Mouse (Mus musculus): ENCODE results near the gene Mospd2. TPM values are rescaled to one million over a fixed set of nuclear protein-coding genes. Genes with fewer than 3 reads are reported as not detected.

Gene Mospd2
- polyA plus RNA-seq (2015; fragmentation: Nextera tagmentation; extraction: Ambion mirVana): 6.5 TPM in 2 replicates

DNA sequence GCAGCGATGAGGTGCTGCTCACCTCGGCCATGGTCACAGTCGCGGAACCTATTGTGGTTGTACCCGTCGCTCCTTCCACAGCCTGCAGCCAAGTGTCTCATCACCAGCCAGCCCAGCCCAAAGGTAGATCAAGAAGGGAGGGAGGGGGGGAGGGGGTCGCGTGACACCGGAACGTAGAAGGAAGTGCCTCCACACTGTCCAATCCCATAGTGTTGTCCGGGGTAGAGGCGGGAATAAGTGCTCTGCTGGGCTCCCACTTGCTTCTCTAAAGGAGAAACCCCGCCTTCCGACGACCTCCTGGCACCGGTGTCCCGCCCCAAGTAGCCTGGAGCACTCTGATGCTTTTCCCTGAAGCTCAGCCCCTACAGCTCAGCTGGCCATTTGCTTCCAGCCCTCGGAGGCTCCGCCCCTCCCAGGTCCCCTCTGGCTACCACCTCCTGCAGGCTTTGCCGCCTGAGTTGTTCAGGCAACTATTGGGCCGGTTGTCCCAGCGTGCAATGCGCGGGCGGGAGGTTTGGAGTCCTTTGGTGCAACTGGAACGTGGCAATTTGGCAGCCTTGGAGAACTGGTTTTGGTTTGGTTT lies at the start of gene Mospd2, which contains the start of gene Fancb:
Mospd2 (minus strand) TSS at position 183 of the 583 bp plus-strand sequence.
Fancb (plus strand) TSS at position 400 of the 583 bp plus-strand sequence.
- Histone ChIP-seq H3K27ac (replicated peaks) (peak within 1 kb of the TSS; percentile 59), H3K36me3 (replicated peaks) (no peaks in the 10 kb centered on the region), H3K9ac (peak within 1 kb of the TSS; percentile 56), H3K4me2 (peak within 1 kb of the TSS; percentile 71), H3K27me3 (no peaks in the 10 kb centered on the region), H3K4me1 (replicated peaks) (peaks cover 9% of the 10 kb centered on the region; the same call in 1 of the 2 replicates), H3K9me3 (replicated peaks) (no peaks in the 10 kb centered on the region), H3K4me3 (replicated peaks) (peak within 1 kb of the TSS; percentile 66)
- ATAC-seq (ENCODE audit: insufficient read depth): peak; percentile 98
- WGBS (ENCODE audit: insufficient replicate concordance): 13% methylated on average over 24 of the region's 26 CpGs

DNA sequence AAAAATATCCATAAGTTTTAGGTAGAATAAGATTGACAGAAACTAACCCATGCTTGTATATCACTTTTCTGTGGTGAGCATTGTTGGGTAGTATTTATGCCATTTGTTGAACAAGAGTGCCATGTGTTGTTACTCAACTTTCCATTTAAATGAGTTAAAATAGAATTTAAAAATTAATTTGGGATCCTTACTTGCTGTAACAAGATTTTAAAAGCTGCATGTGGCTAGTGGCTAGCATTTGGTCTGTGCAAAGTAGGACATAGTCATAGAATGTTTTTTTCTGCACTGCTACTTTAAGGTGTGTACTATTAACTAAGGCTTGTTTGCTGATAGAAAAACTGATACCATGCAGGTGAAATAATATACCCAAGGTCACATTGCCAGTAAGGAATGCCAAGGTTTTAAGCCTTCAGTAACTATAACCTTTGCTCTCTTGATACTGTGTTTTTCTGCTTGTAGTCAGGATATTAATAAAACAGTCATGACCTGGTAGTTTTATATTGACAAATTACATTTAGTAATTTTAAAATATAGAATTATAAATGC lies 24.7 kb upstream of the Mospd2 start, which contains the start of gene Gm17604:
Gm17604 (minus strand) TSS at position 51 of the 546 bp plus-strand sequence.
- Histone ChIP-seq H3K36me3 (replicated peaks) (no peaks in the 10 kb centered on the region), H3K27me3 (no peaks in the 10 kb centered on the region), H3K27ac (replicated peaks) (no peak within 1 kb of the TSS), H3K4me3 (replicated peaks) (no peak within 1 kb of the TSS), H3K4me1 (replicated peaks) (no peaks in the 10 kb centered on the region), H3K9me3 (replicated peaks) (no peaks in the 10 kb centered on the region), H3K4me2 (no peak within 1 kb of the TSS), H3K9ac (no peak within 1 kb of the TSS)
- ATAC-seq (ENCODE audit: insufficient read depth): no peak

DNA sequence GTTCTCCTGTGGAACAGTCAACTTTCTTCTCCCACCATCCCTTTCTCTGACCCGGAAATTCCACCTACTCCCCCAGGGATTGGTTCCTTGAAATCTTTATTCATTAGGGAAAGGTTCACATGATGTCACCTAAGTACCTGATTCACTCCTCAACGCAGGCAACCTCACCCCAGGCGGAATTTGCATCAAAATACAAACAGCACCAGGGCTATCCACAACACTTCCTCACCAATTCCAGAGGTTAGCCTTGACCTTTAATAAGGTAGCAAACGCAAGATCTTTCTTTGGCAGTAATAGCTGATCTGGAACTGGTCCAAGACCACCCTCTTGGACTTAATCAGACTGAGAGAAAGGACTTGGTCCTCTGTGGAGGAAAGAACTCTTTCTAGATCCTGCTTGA lies 23.0 kb upstream of the Mospd2 start:
- no peak overlapping the region for H3K4me3 ChIP-seq (replicated peaks)
- no peak for ATAC-seq (ENCODE audit: insufficient read depth)
- H3K27ac ChIP-seq (replicated peaks): no peak overlapping the region
- H3K4me2 ChIP-seq: no peak overlapping the region
- no peaks in the 10 kb centered on the region for H3K27me3 ChIP-seq
- H3K9me3 ChIP-seq (replicated peaks): no peaks in the 10 kb centered on the region
- no peaks in the 10 kb centered on the region for H3K36me3 ChIP-seq (replicated peaks)
- WGBS (ENCODE audit: insufficient replicate concordance): 25% methylated on average over 4 of the region's 4 CpGs
- H3K9ac ChIP-seq: no peak overlapping the region
- no peaks in the 10 kb centered on the region for H3K4me1 ChIP-seq (replicated peaks)

DNA sequence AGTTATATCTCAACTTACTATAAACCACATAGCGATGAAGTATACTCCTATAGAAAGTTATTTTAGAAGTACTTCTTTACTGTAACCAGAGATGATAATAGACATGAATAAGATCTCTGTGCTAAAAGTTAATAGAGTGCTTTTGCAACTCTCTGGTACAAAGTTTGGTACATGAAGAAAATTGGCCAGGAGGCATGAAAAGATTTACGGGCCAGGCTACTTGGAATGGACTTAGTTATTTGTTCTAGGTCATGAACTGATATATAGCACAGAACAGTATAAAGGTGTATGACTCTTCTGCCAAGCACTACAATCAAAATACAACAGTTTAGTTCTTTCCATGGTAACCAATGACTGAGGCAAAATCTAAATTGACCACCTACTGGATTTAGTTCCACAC lies 1.3 kb downstream of the Mospd2 start:
- Histone ChIP-seq H3K9ac (no peak overlapping the region), H3K9me3 (replicated peaks) (no peaks in the 10 kb centered on the region), H3K4me1 (replicated peaks) (peaks cover 9% of the 10 kb centered on the region; the same call in 1 of the 2 replicates), H3K36me3 (replicated peaks) (no peaks in the 10 kb centered on the region), H3K4me3 (replicated peaks) (no peak overlapping the region), H3K4me2 (no peak overlapping the region), H3K27ac (replicated peaks) (no peak overlapping the region), H3K27me3 (no peaks in the 10 kb centered on the region)
- WGBS (ENCODE audit: insufficient replicate concordance): 89% methylated on average over 2 of the region's 2 CpGs
- no peak for ATAC-seq (ENCODE audit: insufficient read depth)

GRCm38 (mm10) chrX:164971206-164971605 lies 9.0 kb downstream of the Mospd2 start:
- Histone ChIP-seq H3K9me3 (replicated peaks) (no peaks in the 10 kb centered on the region), H3K9ac (no peak overlapping the region), H3K4me1 (replicated peaks) (no peaks in the 10 kb centered on the region), H3K4me3 (replicated peaks) (no peak overlapping the region), H3K36me3 (replicated peaks) (no peaks in the 10 kb centered on the region), H3K27me3 (no peaks in the 10 kb centered on the region), H3K4me2 (no peak overlapping the region), H3K27ac (replicated peaks) (no peak overlapping the region)
- WGBS (ENCODE audit: insufficient replicate concordance): 69% methylated on average over 3 of the region's 3 CpGs
- ATAC-seq (ENCODE audit: insufficient read depth): no peak

GRCm38 (mm10) chrX:164965750-164966448 lies 14.3 kb downstream of the Mospd2 start:
- no peak for ATAC-seq (ENCODE audit: insufficient read depth)
- Histone ChIP-seq H3K4me3 (replicated peaks) (no peak overlapping the region), H3K36me3 (replicated peaks) (0 out of 2 replicates have a peak, but pooled peaks cover 4% of the 10 kb centered on the region), H3K4me1 (replicated peaks) (no peaks in the 10 kb centered on the region), H3K9me3 (replicated peaks) (no peaks in the 10 kb centered on the region), H3K27me3 (no peaks in the 10 kb centered on the region), H3K9ac (no peak overlapping the region), H3K27ac (replicated peaks) (no peak overlapping the region), H3K4me2 (no peak overlapping the region)
- 70% methylated on average over 3 of the region's 3 CpGs for WGBS (ENCODE audit: insufficient replicate concordance)

DNA sequence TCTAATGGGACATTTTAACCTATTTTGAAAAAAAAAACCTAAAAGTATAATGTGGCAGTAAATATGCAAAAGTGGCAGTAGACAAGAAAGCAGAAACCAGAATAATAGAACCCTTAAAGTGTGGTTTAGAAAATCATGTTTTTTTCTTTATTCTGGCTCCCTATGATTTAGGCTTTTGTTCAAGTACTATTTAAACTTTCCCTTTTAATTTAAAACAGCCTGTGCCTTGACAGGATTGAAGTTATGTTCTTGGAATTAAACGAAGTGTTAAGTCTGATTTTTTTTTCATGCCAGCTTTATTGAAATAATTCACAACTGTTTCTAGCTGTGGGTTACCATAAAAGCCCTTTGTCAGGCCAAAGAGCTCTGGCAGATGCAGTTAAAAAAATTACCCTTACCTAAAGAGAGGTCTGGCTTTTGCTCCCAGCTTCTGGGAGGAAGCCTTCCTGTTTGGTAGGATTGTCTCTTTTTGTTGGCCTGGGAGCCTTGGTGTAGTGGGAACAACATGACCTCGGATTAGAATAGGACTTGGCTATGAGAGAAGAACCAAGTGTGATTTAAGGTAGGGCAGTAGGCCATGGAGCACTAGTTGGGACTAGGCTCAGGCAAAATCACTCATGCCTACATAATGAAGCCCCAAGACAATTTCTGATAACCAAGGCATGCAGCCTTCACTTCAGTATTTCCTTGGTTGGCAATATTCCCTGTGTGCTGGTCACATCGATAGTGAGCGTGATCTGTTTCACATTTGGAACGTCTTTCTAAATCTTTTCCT lies 27.4 kb downstream of the Mospd2 start:
- no peaks in the 10 kb centered on the region for H3K36me3 ChIP-seq (replicated peaks)
- no peaks in the 10 kb centered on the region for H3K27me3 ChIP-seq
- no peak for ATAC-seq (ENCODE audit: insufficient read depth)
- H3K4me2 ChIP-seq: no peak overlapping the region
- H3K9me3 ChIP-seq (replicated peaks): no peaks in the 10 kb centered on the region
- H3K27ac ChIP-seq (replicated peaks): no peak overlapping the region
- H3K4me1 ChIP-seq (replicated peaks): no peaks in the 10 kb centered on the region
- no peak overlapping the region for H3K9ac ChIP-seq
- WGBS (ENCODE audit: insufficient replicate concordance): 63% methylated on average over 5 of the region's 5 CpGs
- H3K4me3 ChIP-seq (replicated peaks): no peak overlapping the region

- ATAC-seq (ENCODE audit: insufficient read depth): no peak
- Histone ChIP-seq H3K4me2 (no peak overlapping the region), H3K9ac (no peak overlapping the region), H3K27ac (replicated peaks) (no peak overlapping the region), H3K9me3 (replicated peaks) (no peaks in the 10 kb centered on the region), H3K27me3 (no peaks in the 10 kb centered on the region), H3K4me3 (replicated peaks) (no peak overlapping the region), H3K36me3 (replicated peaks) (no peaks in the 10 kb centered on the region), H3K4me1 (replicated peaks) (no peaks in the 10 kb centered on the region)
- WGBS (ENCODE audit: insufficient replicate concordance): 41% methylated on average over 11 of the region's 11 CpGs
These were observed 28.2 kb downstream of the Mospd2 start for GRCm38 (mm10) chrX:164951858-164952576.

DNA sequence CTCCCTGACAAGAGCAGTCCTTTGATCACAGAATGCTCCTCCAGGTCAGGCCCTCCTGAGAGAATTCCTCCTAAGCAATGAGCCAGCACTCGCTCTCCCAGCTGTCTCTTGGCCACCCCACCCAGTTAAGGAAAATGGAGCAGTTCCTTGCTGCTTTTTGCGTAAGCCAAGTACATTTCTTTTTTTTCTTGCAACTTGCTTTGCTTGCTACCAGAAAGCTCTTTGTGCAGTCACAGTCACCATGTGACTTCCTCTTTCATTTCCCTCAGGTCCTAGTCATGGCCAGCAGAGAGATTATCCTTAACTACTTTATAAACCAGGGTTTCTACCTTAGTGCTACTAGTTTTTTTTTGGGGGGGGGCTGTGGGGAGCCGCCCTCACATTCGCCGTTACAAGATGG lies 38.6 kb downstream of the Mospd2 start:
- Histone ChIP-seq H3K9ac (no peak overlapping the region), H3K36me3 (replicated peaks) (no peaks in the 10 kb centered on the region), H3K9me3 (replicated peaks) (no peaks in the 10 kb centered on the region), H3K4me1 (replicated peaks) (no peaks in the 10 kb centered on the region), H3K4me2 (no peak overlapping the region), H3K27me3 (no peaks in the 10 kb centered on the region), H3K27ac (replicated peaks) (no peak overlapping the region), H3K4me3 (replicated peaks) (no peak overlapping the region)
- no peak for ATAC-seq (ENCODE audit: insufficient read depth)
- WGBS (ENCODE audit: insufficient replicate concordance): 91% methylated on average over 5 of the region's 5 CpGs

DNA sequence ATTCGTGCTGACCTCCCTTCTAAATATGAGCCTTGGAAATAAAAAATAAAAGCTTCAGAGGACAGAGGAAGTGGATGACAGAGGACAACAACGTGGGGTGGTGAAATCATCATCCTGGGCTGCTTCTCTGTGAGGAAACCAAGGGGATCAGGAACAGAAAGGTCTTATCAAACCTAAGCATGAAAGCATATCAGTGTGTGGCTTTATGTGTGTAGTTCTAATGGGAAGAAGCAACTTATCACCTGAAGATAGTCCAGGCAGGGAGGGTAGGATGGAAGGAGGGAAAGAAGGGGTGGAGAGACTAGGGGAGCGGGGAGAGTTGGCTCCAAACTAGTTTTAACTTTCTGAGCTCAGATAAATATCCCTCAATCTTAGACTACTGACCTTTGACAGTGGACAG lies 67.2 kb downstream of the Mospd2 start:
- ATAC-seq (ENCODE audit: insufficient read depth): no peak
- Histone ChIP-seq H3K27ac (replicated peaks) (no peak overlapping the region), H3K27me3 (no peaks in the 10 kb centered on the region), H3K9ac (no peak overlapping the region), H3K36me3 (replicated peaks) (no peaks in the 10 kb centered on the region), H3K4me2 (no peak overlapping the region), H3K4me1 (replicated peaks) (no peaks in the 10 kb centered on the region), H3K9me3 (replicated peaks) (no peaks in the 10 kb centered on the region), H3K4me3 (replicated peaks) (no peak overlapping the region)
- 29% methylated on average over 3 of the region's 3 CpGs for WGBS (ENCODE audit: insufficient replicate concordance)
